Mouse (Mus musculus): ENCODE measurements around the gene Gm47791.

The Gm47791 gene

DNA sequence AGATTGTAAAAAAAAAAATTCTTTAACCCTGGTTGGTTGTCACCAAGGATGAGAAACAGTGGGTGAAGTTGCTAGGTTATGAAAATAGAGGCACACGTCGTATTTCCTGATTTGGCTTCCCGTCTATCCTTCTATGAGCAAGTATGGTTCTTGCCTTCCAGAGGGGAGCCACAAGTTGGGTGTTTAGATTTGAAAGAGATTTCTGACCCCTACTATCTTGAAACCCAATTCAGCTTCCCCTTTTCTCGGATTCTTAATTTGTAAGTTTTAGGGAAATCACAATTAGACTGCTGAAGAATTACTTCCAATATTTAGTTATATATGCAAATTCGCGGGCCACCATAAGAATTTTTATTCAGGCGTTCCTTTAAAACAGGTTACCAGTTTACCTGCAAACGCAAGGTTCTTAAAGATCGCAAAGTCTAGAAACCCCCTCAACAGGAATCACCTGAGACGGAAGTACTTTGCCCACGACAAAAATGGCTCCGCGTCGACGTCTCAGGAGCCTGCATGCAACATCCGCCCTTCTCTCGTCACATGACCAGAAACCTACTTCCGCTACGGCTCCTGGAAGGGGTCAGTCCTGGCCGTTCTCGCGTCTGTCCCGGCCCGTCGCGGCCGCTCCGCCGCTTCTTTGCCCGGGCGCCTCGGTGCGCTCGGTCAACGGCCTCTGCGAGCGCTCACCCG is 46.6 kb downstream of the Gm47791 start, which contains the start of gene Mff:
Gene Mff, plus strand, starts transcription at position 552 of the 687 bp plus-strand sequence.
- DNase-seq (ENCODE audit: low read depth, low spot score) = peak; percentile 92

Data from skeletal muscle tissue, adult 2 months (tissue).